Mouse (Mus musculus) megakaryocyte, embryonic 14.5 days (primary cell): ENCODE results near the gene Bach1.
"Not testable (repeated sequence)": the region's sequence is repeated elsewhere in the genome, so short reads cannot be mapped to it uniquely, and the experiment has no call there.

Experiments used
- FLI1 ChIP-seq: IDR thresholded peaks from 2 replicates; pipeline ENCODE4 v1.6.1; 2012; ENCODE audit warnings: low read length, inconsistent platforms, mixed read lengths
- GATA1 ChIP-seq: IDR thresholded peaks from 3 replicates; pipeline ENCODE4 v1.6.1; 2012; ENCODE audit warnings: mixed read lengths, low read length, inconsistent platforms, borderline replicate concordance

- TF ChIP-seq GATA1, FLI1: not testable (repeated sequence)
These were observed 9.9 kb upstream of the Bach1 start for GRCm38 (mm10) chr16:87688823-87689222.
